Mouse (Mus musculus) hindbrain, embryonic 15.5 days (tissue): ENCODE measurements around the gene Pdcd1lg2. TPM values are rescaled to one million over a fixed set of nuclear protein-coding genes. Genes with fewer than 3 reads are reported as not detected.
"Not testable (repeated sequence)": the region's sequence is repeated elsewhere in the genome, so short reads cannot be mapped to it uniquely, and the experiment has no call there.

ENCODE experiments used
- ATAC-seq: fragments of 200-750 bp; cut with Nextera tagmentation; 2 replicates; pipeline ENCODE4 v1.8.0; 2017; ENCODE audit warnings: low read depth, moderate number of reproducible peaks, moderate TSS enrichment; ENCODE audit not compliant: low FRiP score
- H3K27ac ChIP-seq: fragments of 300-500 bp; sonication (generic); replicated peaks from 2 replicates; pipeline ENCODE4 v1.5.1; 2015; ENCODE audit warnings: mild to moderate bottlenecking, inconsistent platforms
- H3K27me3 ChIP-seq: fragments of 300-500 bp; sonication (generic); 2 replicates; pipeline ENCODE4 v1.6.1; 2015; ENCODE audit warnings: control low read depth, inconsistent platforms
- H3K36me3 ChIP-seq: fragments of 300-500 bp; sonication (generic); 2 replicates; pipeline ENCODE4 v1.6.1; 2015; ENCODE audit warnings: control low read depth, inconsistent platforms
- H3K4me1 ChIP-seq: fragments of 300-500 bp; sonication (generic); replicated peaks from 2 replicates; pipeline ENCODE4 v1.6.1; 2015; ENCODE audit warnings: control low read depth, inconsistent platforms
- H3K4me2 ChIP-seq: fragments of 300-500 bp; sonication (generic); 2 replicates; pipeline ENCODE4 v1.6.1; 2015; ENCODE audit warnings: moderate library complexity, mild to moderate bottlenecking, inconsistent platforms
- H3K4me3 ChIP-seq: fragments of 300-500 bp; sonication (generic); 2 replicates; pipeline ENCODE4 v1.5.1; 2015; ENCODE audit warnings: mild to moderate bottlenecking, inconsistent platforms
- H3K9ac ChIP-seq: fragments of 300-500 bp; sonication (generic); 2 replicates; pipeline ENCODE4 v1.6.1; 2015; ENCODE audit warnings: inconsistent platforms
- H3K9me3 ChIP-seq: fragments of 300-500 bp; sonication (generic); 2 replicates; pipeline ENCODE4 v1.6.1; 2016; ENCODE audit warnings: control low read depth, inconsistent platforms
- WGBS: fragments of 180-500 bp; shearing (Covaris S2); methylation state at CpG from one replicate; pipeline ENCODE4 v1.1.7; 2015; 5-methylcytosine and 5-hydroxymethylcytosine counted together
- polyA plus RNA-seq: library from polyadenylated mRNA; unstranded; fragments of >200 nt; fragmentation: Nextera tagmentation; extraction: Ambion mirVana; gene quantifications from 2 replicates; pipeline ENCODE4 v1.2.1, GENCODE M21; 2015

The Pdcd1lg2 gene
- polyA plus RNA-seq, 1 experiment from 2014 or later: not detected

- Histone ChIP-seq H3K4me1 (no peaks in the 10 kb centered on the region), H3K36me3 (no peaks in the 10 kb centered on the region), H3K27me3 (no peaks in the 10 kb centered on the region), H3K9ac (no peak overlapping the region), H3K9me3 (no peaks in the 10 kb centered on the region), H3K27ac (0 out of 2 replicates have a peak overlapping the region, but pooled peaks have one; percentile 20), H3K4me3 (no peak overlapping the region), H3K4me2 (no peak overlapping the region)
- 67% methylated on average over 6 of the region's 6 CpGs for WGBS
- ATAC-seq: no peak
Observed at GRCm38 (mm10) chr19:29412476-29413420, 2.0 kb downstream of the Pdcd1lg2 start.

GRCm38 (mm10) chr19:29414513-29414912, 3.8 kb downstream of the Pdcd1lg2 start:
- H3K4me3 ChIP-seq: no peak overlapping the region
- no peak overlapping the region for H3K27ac ChIP-seq
- no peaks in the 10 kb centered on the region for H3K27me3 ChIP-seq
- no peaks in the 10 kb centered on the region for H3K9me3 ChIP-seq
- no peaks in the 10 kb centered on the region for H3K4me1 ChIP-seq
- 87% methylated on average over 3 of the region's 3 CpGs for WGBS
- ATAC-seq: no peak
- H3K36me3 ChIP-seq: no peaks in the 10 kb centered on the region
- no peak overlapping the region for H3K9ac ChIP-seq
- no peak overlapping the region for H3K4me2 ChIP-seq

- H3K4me2 ChIP-seq, H3K9ac ChIP-seq, H3K9me3 ChIP-seq, H3K27ac ChIP-seq, H3K27me3 ChIP-seq, H3K4me1 ChIP-seq, ATAC-seq, H3K4me3 ChIP-seq, H3K36me3 ChIP-seq: not testable (repeated sequence)
Observed at GRCm38 (mm10) chr19:29414917-29415316, 4.2 kb downstream of the Pdcd1lg2 start.

GRCm38 (mm10) chr19:29416393-29416902, 5.7 kb downstream of the Pdcd1lg2 start:
- ATAC-seq: no peak
- Histone ChIP-seq H3K27me3 (no peaks in the 10 kb centered on the region), H3K36me3 (no peaks in the 10 kb centered on the region), H3K27ac (no peak overlapping the region), H3K4me3 (no peak overlapping the region), H3K9ac (no peak overlapping the region), H3K9me3 (no peaks in the 10 kb centered on the region), H3K4me1 (no peaks in the 10 kb centered on the region), H3K4me2 (no peak overlapping the region)
- WGBS: 83% methylated on average over 3 of the region's 3 CpGs

GRCm38 (mm10) chr19:29417188-29417587, 6.5 kb downstream of the Pdcd1lg2 start:
- H3K4me1 ChIP-seq: no peaks in the 10 kb centered on the region
- H3K9ac ChIP-seq: no peak overlapping the region
- H3K27ac ChIP-seq: no peak overlapping the region
- ATAC-seq: no peak
- no peaks in the 10 kb centered on the region for H3K27me3 ChIP-seq
- no peak overlapping the region for H3K4me3 ChIP-seq
- 84% methylated on average over 2 of the region's 2 CpGs for WGBS
- no peak overlapping the region for H3K4me2 ChIP-seq
- H3K36me3 ChIP-seq: no peaks in the 10 kb centered on the region
- H3K9me3 ChIP-seq: no peaks in the 10 kb centered on the region

- 72% methylated on average over 2 of the region's 2 CpGs for WGBS
Observed at GRCm38 (mm10) chr19:29417894-29418293, 7.2 kb downstream of the Pdcd1lg2 start.

GRCm38 (mm10) chr19:29418661-29419115, 8.0 kb downstream of the Pdcd1lg2 start:
- H3K4me1 ChIP-seq: no peaks in the 10 kb centered on the region
- no peak overlapping the region for H3K9ac ChIP-seq
- H3K27ac ChIP-seq: no peak overlapping the region
- no peak overlapping the region for H3K4me2 ChIP-seq
- H3K4me3 ChIP-seq: no peak overlapping the region
- H3K9me3 ChIP-seq: no peaks in the 10 kb centered on the region
- H3K36me3 ChIP-seq: no peaks in the 10 kb centered on the region
- ATAC-seq: no peak
- 42% methylated on average over 9 of the region's 9 CpGs for WGBS
- H3K27me3 ChIP-seq: no peaks in the 10 kb centered on the region

More at GRCm38 (mm10) chr19:29417894-29418293, 7.2 kb downstream of the Pdcd1lg2 start:
- ATAC-seq: no peak
- Histone ChIP-seq H3K4me1 (no peaks in the 10 kb centered on the region), H3K27me3 (no peaks in the 10 kb centered on the region), H3K27ac (no peak overlapping the region), H3K4me3 (no peak overlapping the region), H3K36me3 (no peaks in the 10 kb centered on the region), H3K4me2 (no peak overlapping the region), H3K9me3 (no peaks in the 10 kb centered on the region), H3K9ac (no peak overlapping the region)

- Histone ChIP-seq H3K9me3 (no peaks in the 10 kb centered on the region), H3K4me1 (no peaks in the 10 kb centered on the region), H3K36me3 (no peaks in the 10 kb centered on the region), H3K9ac (no peak overlapping the region), H3K27ac (no peak overlapping the region), H3K4me3 (no peak overlapping the region), H3K27me3 (no peaks in the 10 kb centered on the region), H3K4me2 (no peak overlapping the region)
- WGBS: 71% methylated on average over 3 of the region's 3 CpGs
- no peak for ATAC-seq
Observed at GRCm38 (mm10) chr19:29419506-29419905, 8.8 kb downstream of the Pdcd1lg2 start.

GRCm38 (mm10) chr19:29419946-29420345, 9.2 kb downstream of the Pdcd1lg2 start:
- Histone ChIP-seq H3K4me2 (no peak overlapping the region), H3K36me3 (no peaks in the 10 kb centered on the region), H3K27ac (no peak overlapping the region), H3K4me1 (no peaks in the 10 kb centered on the region), H3K27me3 (no peaks in the 10 kb centered on the region), H3K4me3 (no peak overlapping the region), H3K9ac (no peak overlapping the region), H3K9me3 (no peaks in the 10 kb centered on the region)
- ATAC-seq: no peak

- H3K27me3 ChIP-seq: no peaks in the 10 kb centered on the region
- H3K4me3 ChIP-seq: no peak overlapping the region
- H3K9me3 ChIP-seq: no peaks in the 10 kb centered on the region
- H3K4me1 ChIP-seq: no peaks in the 10 kb centered on the region
- no peak overlapping the region for H3K9ac ChIP-seq
- ATAC-seq: no peak
- no peak overlapping the region for H3K27ac ChIP-seq
- no peaks in the 10 kb centered on the region for H3K36me3 ChIP-seq
- WGBS: 73% methylated on average over 8 of the region's 8 CpGs
- no peak overlapping the region for H3K4me2 ChIP-seq
Observed at GRCm38 (mm10) chr19:29420397-29420796, 9.7 kb downstream of the Pdcd1lg2 start.

GRCm38 (mm10) chr19:29422013-29422645, 11.4 kb downstream of the Pdcd1lg2 start:
- Histone ChIP-seq H3K36me3 (no peaks in the 10 kb centered on the region), H3K4me3 (no peak overlapping the region), H3K9me3 (no peaks in the 10 kb centered on the region), H3K4me2 (no peak overlapping the region), H3K27ac (no peak overlapping the region), H3K27me3 (no peaks in the 10 kb centered on the region), H3K4me1 (no peaks in the 10 kb centered on the region), H3K9ac (no peak overlapping the region)
- 77% methylated on average over 16 of the region's 16 CpGs for WGBS
- ATAC-seq: no peak

- Histone ChIP-seq H3K9me3 (no peaks in the 10 kb centered on the region), H3K4me1 (no peaks in the 10 kb centered on the region), H3K4me3 (no peak overlapping the region), H3K27me3 (no peaks in the 10 kb centered on the region), H3K9ac (no peak overlapping the region), H3K27ac (no peak overlapping the region), H3K36me3 (no peaks in the 10 kb centered on the region), H3K4me2 (no peak overlapping the region)
- 82% methylated on average over 7 of the region's 7 CpGs for WGBS
- ATAC-seq: no peak
Observed at GRCm38 (mm10) chr19:29422796-29423195, 12.1 kb downstream of the Pdcd1lg2 start.
